Mouse (Mus musculus) liver, embryonic 15.5 days (tissue): ENCODE data around the gene 2410004P03Rik. TPM values are rescaled to one million over a fixed set of nuclear protein-coding genes. Genes with fewer than 3 reads are reported as not detected.

Experiments
- ATAC-seq: fragments of 200-750 bp; cut with Nextera tagmentation; 2 replicates; pipeline ENCODE4 v1.8.0; 2017; ENCODE audit warnings: moderate number of reproducible peaks, mild to moderate bottlenecking, moderate library complexity; ENCODE audit not compliant: insufficient read depth
- H3K27ac ChIP-seq: fragments of 300-500 bp; sonication (generic); replicated peaks from 2 replicates; pipeline ENCODE4 v1.5.1; 2015; ENCODE audit warnings: mild to moderate bottlenecking, inconsistent platforms
- H3K27me3 ChIP-seq: fragments of 300-500 bp; sonication (generic); 2 replicates; pipeline ENCODE4 v1.6.1; 2015; ENCODE audit warnings: mild to moderate bottlenecking, inconsistent platforms
- H3K36me3 ChIP-seq: fragments of 300-500 bp; sonication (generic); replicated peaks from 2 replicates; pipeline ENCODE4 v1.6.1; 2015; ENCODE audit warnings: moderate library complexity, mild to moderate bottlenecking, inconsistent platforms
- H3K4me1 ChIP-seq: fragments of 300-500 bp; sonication (generic); replicated peaks from 2 replicates; pipeline ENCODE4 v1.6.1; 2015; ENCODE audit warnings: inconsistent platforms
- H3K4me2 ChIP-seq: fragments of 300-500 bp; sonication (generic); 2 replicates; pipeline ENCODE4 v1.6.1; 2015; ENCODE audit warnings: moderate library complexity, mild to moderate bottlenecking, inconsistent platforms
- H3K4me3 ChIP-seq: fragments of 300-500 bp; sonication (generic); replicated peaks from 2 replicates; pipeline ENCODE4 v1.5.1; 2015; ENCODE audit warnings: mild to moderate bottlenecking, inconsistent platforms
- H3K9ac ChIP-seq: fragments of 300-500 bp; sonication (generic); 2 replicates; pipeline ENCODE4 v1.6.1; 2015; ENCODE audit warnings: moderate library complexity, mild to moderate bottlenecking, inconsistent platforms
- H3K9me3 ChIP-seq: fragments of 300-500 bp; sonication (generic); replicated peaks from 2 replicates; pipeline ENCODE4 v1.6.1; 2016; ENCODE audit warnings: inconsistent platforms
- WGBS: fragments of 180-500 bp; shearing (Covaris S2); methylation state at CpG from one replicate; pipeline ENCODE4 v1.1.7; 2015; ENCODE audit warnings: mixed read lengths; ENCODE audit not compliant: insufficient replicate concordance; 5-methylcytosine and 5-hydroxymethylcytosine counted together
- polyA plus RNA-seq: library from polyadenylated mRNA; unstranded; fragments of >200 nt; fragmentation: Nextera tagmentation; extraction: Ambion mirVana; gene quantifications from 2 replicates; pipeline ENCODE4 v1.2.1, GENCODE M21; 2015

Gene 2410004P03Rik
- polyA plus RNA-seq, 1 experiment from 2014 or later: not detected

- no peaks in the 10 kb centered on the region for H3K9me3 ChIP-seq
- peaks cover 42% of the 10 kb centered on the region for H3K4me1 ChIP-seq
- WGBS: 74% methylated on average over 5 of the region's 5 CpGs
- H3K36me3 ChIP-seq: 0 out of 2 replicates have a peak, but pooled peaks cover 12% of the 10 kb centered on the region
- no peak for ATAC-seq
- H3K9ac ChIP-seq: no peak overlapping the region
- no peak overlapping the region for H3K4me3 ChIP-seq
- peaks cover 35% of the 10 kb centered on the region for H3K27me3 ChIP-seq
- no peak overlapping the region for H3K4me2 ChIP-seq
- H3K27ac ChIP-seq: no peak overlapping the region
These were observed 15.2 kb downstream of the 2410004P03Rik start for GRCm38 (mm10) chr12:16996281-16996680.

GRCm38 (mm10) chr12:16994291-16994690, 17.2 kb downstream of the 2410004P03Rik start:
- WGBS: 71% methylated on average over 2 of the region's 2 CpGs
- ATAC-seq: no peak
- Histone ChIP-seq H3K27ac (no peak overlapping the region), H3K4me2 (no peak overlapping the region), H3K9ac (no peak overlapping the region), H3K4me1 (peaks cover 22% of the 10 kb centered on the region), H3K4me3 (no peak overlapping the region), H3K27me3 (peaks cover 24% of the 10 kb centered on the region), H3K9me3 (no peaks in the 10 kb centered on the region), H3K36me3 (peaks cover 14% of the 10 kb centered on the region; the same call in 1 of the 2 replicates)

GRCm38 (mm10) chr12:16992355-16992754, 19.2 kb downstream of the 2410004P03Rik start:
- Histone ChIP-seq H3K4me2 (no peak overlapping the region), H3K36me3 (peaks cover 17% of the 10 kb centered on the region; the same call in 1 of the 2 replicates), H3K27me3 (peaks cover 5% of the 10 kb centered on the region; the same call in 1 of the 2 replicates), H3K4me3 (no peak overlapping the region), H3K9ac (no peak overlapping the region), H3K4me1 (0 out of 2 replicates have a peak, but pooled peaks cover 12% of the 10 kb centered on the region), H3K27ac (no peak overlapping the region), H3K9me3 (no peaks in the 10 kb centered on the region)
- no peak for ATAC-seq
- WGBS: 70% methylated on average over 2 of the region's 2 CpGs

GRCm38 (mm10) chr12:16991376-16991775, 20.2 kb downstream of the 2410004P03Rik start:
- 78% methylated on average over 2 of the region's 2 CpGs for WGBS
- H3K4me1 ChIP-seq: 0 out of 2 replicates have a peak, but pooled peaks cover 9% of the 10 kb centered on the region
- no peak overlapping the region for H3K4me3 ChIP-seq
- H3K9ac ChIP-seq: no peak overlapping the region
- peaks cover 24% of the 10 kb centered on the region for H3K36me3 ChIP-seq
- H3K27me3 ChIP-seq: no peaks in the 10 kb centered on the region
- H3K9me3 ChIP-seq: no peaks in the 10 kb centered on the region
- no peak for ATAC-seq
- H3K27ac ChIP-seq: no peak overlapping the region
- H3K4me2 ChIP-seq: no peak overlapping the region

GRCm38 (mm10) chr12:16985778-16986177, 25.7 kb downstream of the 2410004P03Rik start:
- Histone ChIP-seq H3K9me3 (no peaks in the 10 kb centered on the region), H3K27me3 (no peaks in the 10 kb centered on the region), H3K4me1 (no peaks in the 10 kb centered on the region), H3K4me2 (no peak overlapping the region), H3K27ac (no peak overlapping the region), H3K9ac (no peak overlapping the region), H3K36me3 (peaks cover 41% of the 10 kb centered on the region), H3K4me3 (no peak overlapping the region)
- ATAC-seq: no peak
- WGBS: 92% methylated on average over 1 of the region's 1 CpGs

- peaks cover 85% of the 10 kb centered on the region for H3K36me3 ChIP-seq
These were observed 34.4 kb downstream of the 2410004P03Rik start for GRCm38 (mm10) chr12:16977120-16977519.

GRCm38 (mm10) chr12:16966811-16967210, 44.7 kb downstream of the 2410004P03Rik start:
- H3K9me3 ChIP-seq: no peaks in the 10 kb centered on the region
- H3K27me3 ChIP-seq: no peaks in the 10 kb centered on the region
- WGBS: 87% methylated on average over 2 of the region's 2 CpGs
- no peak overlapping the region for H3K4me2 ChIP-seq
- ATAC-seq: no peak
- peaks cover 53% of the 10 kb centered on the region for H3K36me3 ChIP-seq
- no peak overlapping the region for H3K27ac ChIP-seq
- H3K4me1 ChIP-seq: no peaks in the 10 kb centered on the region
- H3K9ac ChIP-seq: no peak overlapping the region
- H3K4me3 ChIP-seq: no peak overlapping the region

More at GRCm38 (mm10) chr12:16977120-16977519, 34.4 kb downstream of the 2410004P03Rik start:
- H3K27me3 ChIP-seq: no peaks in the 10 kb centered on the region
- H3K27ac ChIP-seq: no peak overlapping the region
- H3K9ac ChIP-seq: no peak overlapping the region
- ATAC-seq: no peak
- no peak overlapping the region for H3K4me2 ChIP-seq
- H3K4me3 ChIP-seq: no peak overlapping the region
- H3K9me3 ChIP-seq: no peaks in the 10 kb centered on the region
- no peaks in the 10 kb centered on the region for H3K4me1 ChIP-seq

- Histone ChIP-seq H3K4me3 (no peak overlapping the region), H3K9me3 (no peaks in the 10 kb centered on the region), H3K4me2 (no peak overlapping the region), H3K27ac (no peak overlapping the region), H3K36me3 (peaks cover 53% of the 10 kb centered on the region), H3K4me1 (no peaks in the 10 kb centered on the region), H3K27me3 (no peaks in the 10 kb centered on the region), H3K9ac (no peak overlapping the region)
- no peak for ATAC-seq
- 77% methylated on average over 2 of the region's 2 CpGs for WGBS
These were observed 48.2 kb downstream of the 2410004P03Rik start for GRCm38 (mm10) chr12:16963354-16963753.

- WGBS: 58% methylated on average over 1 of the region's 1 CpGs
These were observed 52.7 kb downstream of the 2410004P03Rik start for GRCm38 (mm10) chr12:16958851-16959250.

More at GRCm38 (mm10) chr12:16958851-16959250, 52.7 kb downstream of the 2410004P03Rik start:
- Histone ChIP-seq H3K4me3 (no peak overlapping the region), H3K4me2 (no peak overlapping the region), H3K9me3 (no peaks in the 10 kb centered on the region), H3K36me3 (peaks cover 59% of the 10 kb centered on the region), H3K4me1 (no peaks in the 10 kb centered on the region), H3K27ac (no peak overlapping the region), H3K27me3 (no peaks in the 10 kb centered on the region), H3K9ac (no peak overlapping the region)
- ATAC-seq: no peak

Other genes starting within 250 kb of the 2410004P03Rik start
- gene Greb1, start 210.8 kb downstream of the 2410004P03Rik start, polyA plus RNA-seq: 0.59 and 0.74 TPM in 2 replicates
- gene E2f6, start 200.8 kb downstream of the 2410004P03Rik start, polyA plus RNA-seq: 15.8 and 16.8 TPM in 2 replicates
- gene Rock2, start 116.8 kb downstream of the 2410004P03Rik start, polyA plus RNA-seq: 5.6 and 6.3 TPM in 2 replicates
- 4.9 and 5.3 TPM in 2 replicates for gene Pqlc3, start 11.3 kb downstream of the 2410004P03Rik start, polyA plus RNA-seq
- gene Kcnf1, start 165.2 kb upstream of the 2410004P03Rik start, polyA plus RNA-seq: 0.21 and 0.29 TPM in 2 replicates